ENCODE assay signal across 17 mouse cellular contexts in the genomic region with DNA sequence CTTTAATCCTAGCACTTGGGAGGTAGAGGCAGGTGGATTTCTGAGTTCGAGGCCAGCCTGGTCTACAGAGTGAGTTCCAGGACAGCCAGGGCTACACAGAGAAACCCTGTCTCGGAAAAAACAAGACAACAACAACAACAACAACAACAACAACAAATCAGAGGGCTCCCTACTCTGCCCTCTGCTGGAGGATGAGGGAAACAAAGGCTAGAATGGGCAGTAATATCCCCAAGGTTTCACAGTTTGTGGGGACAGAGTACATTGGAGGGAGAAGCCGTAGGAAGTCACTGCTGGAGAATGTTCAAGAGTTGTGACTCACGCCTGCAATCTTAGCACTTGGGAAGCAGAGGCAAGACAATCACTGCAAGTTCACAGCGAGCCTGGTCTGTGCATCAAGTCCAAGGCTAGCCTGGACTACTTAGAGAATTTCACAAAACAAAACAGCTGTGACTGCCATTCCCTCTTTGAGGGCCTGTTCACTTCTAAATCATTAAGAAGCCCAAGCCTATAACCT. TPM values are rescaled to one million over a fixed set of nuclear protein-coding genes. Genes with fewer than 3 reads are reported as not detected.
DNase-seq lines count a peak whose midpoint lies in the region; ATAC-seq and TF ChIP-seq lines count a peak whose summit lies in the region.
"Had no signal": no experiment of that assay in that cellular context is flagged by ENCODE, and none has a peak within 500 bp of the region (broad histone marks: within the 10 kb centered on the region; RNA-seq: fewer than 3 reads in every experiment).

No protein-coding gene starts in this region.

- no peak overlapping the region for H3K4me3 ChIP-seq in cerebellum, adult 2 months (replicated peaks; ENCODE audit: insufficient read depth, low read depth, low read length)
- no peak overlapping the region for H3K4me3 ChIP-seq in intestine, postnatal 0 days (ENCODE audit: low read depth, low read length)
- no peak overlapping the region for H3K4me3 ChIP-seq in intestine, embryonic 16.5 days (ENCODE audit: low read length)
- no peak overlapping the region for H3K4me3 ChIP-seq in lung, postnatal 0 days (ENCODE audit: low read depth, low read length)
- no peak overlapping the region for H3K4me3 ChIP-seq in stomach, postnatal 0 days (ENCODE audit: low read depth, low read length)
- H3K4me3 ChIP-seq: embryonic facial prominence, embryonic 15.5 days; forebrain, embryonic 15.5 days; heart, embryonic 12.5 days; midbrain, embryonic 12.5 days had no signal

- peaks cover 5% of the 10 kb centered on the region; the same call in 1 of the 2 replicates for H3K36me3 ChIP-seq in intestine, postnatal 0 days (ENCODE audit: control insufficient read depth, insufficient read depth)
- H3K36me3 ChIP-seq in intestine, embryonic 16.5 days (ENCODE audit: control insufficient read depth, insufficient read depth, low read length), result no peaks in the 10 kb centered on the region
- H3K36me3 ChIP-seq in lung, postnatal 0 days (ENCODE audit: insufficient read depth, low read length), result no peaks in the 10 kb centered on the region
- no peaks in the 10 kb centered on the region for H3K36me3 ChIP-seq in stomach, postnatal 0 days (ENCODE audit: control insufficient read depth, insufficient read depth, low read length)
- H3K36me3 ChIP-seq: embryonic facial prominence, embryonic 15.5 days; forebrain, embryonic 15.5 days; midbrain, embryonic 12.5 days had no signal

- TF ChIP-seq CTCF in cerebellum, adult 2 months (IDR thresholded peaks at IDR 0.05; ENCODE audit: borderline replicate concordance, insufficient read depth, low read depth, low read length), result 0 out of 2 replicates have a peak, but pooled peaks have one; percentile 1
- TF ChIP-seq CTCF in intestine, postnatal 0 days (IDR thresholded peaks at IDR 0.05; ENCODE audit: low read depth), result peak; percentile 58
- TF ChIP-seq CTCF in lung, postnatal 0 days (IDR thresholded peaks at IDR 0.05), result peak; percentile 37
- TF ChIP-seq CTCF in stomach, postnatal 0 days (IDR thresholded peaks at IDR 0.05; ENCODE audit: low read depth), result peak; percentile 57

- H3K27me3 ChIP-seq in cerebellum, adult 2 months (ENCODE audit: control insufficient read depth, insufficient read depth, low read length), result no peaks in the 10 kb centered on the region
- no peaks in the 10 kb centered on the region for H3K27me3 ChIP-seq in intestine, postnatal 0 days (replicated peaks; ENCODE audit: control insufficient read depth, insufficient read depth, low read length)
- no peaks in the 10 kb centered on the region for H3K27me3 ChIP-seq in intestine, embryonic 16.5 days (replicated peaks; ENCODE audit: control insufficient read depth, insufficient read depth, low read length)
- H3K27me3 ChIP-seq in lung, postnatal 0 days (replicated peaks; ENCODE audit: insufficient read depth, low read length), result no peaks in the 10 kb centered on the region
- H3K27me3 ChIP-seq in stomach, postnatal 0 days (ENCODE audit: control insufficient read depth, insufficient read depth, low read length), result no peaks in the 10 kb centered on the region
- H3K27me3 ChIP-seq: embryonic facial prominence, embryonic 15.5 days; forebrain, embryonic 15.5 days; heart, embryonic 12.5 days had no signal

- H3K4me1 ChIP-seq in cerebellum, adult 2 months (ENCODE audit: control insufficient read depth, insufficient read depth, low read length), result 0 out of 2 replicates have a peak, but pooled peaks cover 6% of the 10 kb centered on the region
- peaks cover 1% of the 10 kb centered on the region; the same call in 1 of the 2 replicates for H3K4me1 ChIP-seq in intestine, postnatal 0 days (replicated peaks; ENCODE audit: control insufficient read depth, insufficient read depth, low read length)
- H3K4me1 ChIP-seq in intestine, embryonic 16.5 days (ENCODE audit: control insufficient read depth, insufficient read depth, low read length), result no peaks in the 10 kb centered on the region
- H3K4me1 ChIP-seq in lung, postnatal 0 days (ENCODE audit: insufficient read depth, low read depth, low read length), result peaks cover 2% of the 10 kb centered on the region; the same call in 1 of the 2 replicates
- H3K4me1 ChIP-seq in stomach, postnatal 0 days (replicated peaks; ENCODE audit: control insufficient read depth, insufficient read depth), result no peaks in the 10 kb centered on the region; the same call in 1 of the 2 replicates

- no peak overlapping the region for H3K4me2 ChIP-seq in intestine, postnatal 0 days (replicated peaks; ENCODE audit: low read depth)
- no peak overlapping the region for H3K4me2 ChIP-seq in intestine, embryonic 16.5 days (ENCODE audit: low read depth, low read length)
- H3K4me2 ChIP-seq in lung, postnatal 0 days (replicated peaks; ENCODE audit: low read depth, low read length), result no peak overlapping the region
- H3K4me2 ChIP-seq in stomach, postnatal 0 days (replicated peaks; ENCODE audit: low read depth), result no peak overlapping the region
- H3K4me2 ChIP-seq: embryonic facial prominence, embryonic 15.5 days; forebrain, embryonic 15.5 days; heart, embryonic 12.5 days; midbrain, embryonic 12.5 days had no signal

- WGBS in cerebellum, adult 2 months, result 82% methylated on average over 5 of the region's 5 CpGs
- WGBS in intestine, postnatal 0 days, result 72% methylated on average over 5 of the region's 5 CpGs
- WGBS in intestine, embryonic 16.5 days, result 64% methylated on average over 5 of the region's 5 CpGs
- WGBS in lung, postnatal 0 days, result 63% methylated on average over 5 of the region's 5 CpGs
- 63% methylated on average over 5 of the region's 5 CpGs for WGBS in stomach, postnatal 0 days

- TF ChIP-seq POLR2A in cerebellum, adult 2 months (IDR thresholded peaks at IDR 0.05; ENCODE audit: borderline replicate concordance, insufficient read depth, low read length), result no peak

- no peak for DNase-seq in cerebellum, adult 2 months
- DNase-seq in cerebellum, adult 18-20 months, result no peak
- no peak for DNase-seq in lung, postnatal 0 days (ENCODE audit: low spot score)
- no peak for DNase-seq in lung, postnatal 10 days
- DNase-seq in stomach, postnatal 0 days (ENCODE audit: low spot score), result no peak
- DNase-seq in adipocyte (ENCODE audit: low spot score), result no peak
- DNase-seq: gastrocnemius, postnatal 10 days; heart, postnatal 36 days; kidney, postnatal 10 days; lung, postnatal 4 days; thymus, postnatal 4 days had no signal

- ATAC-seq in intestine, postnatal 0 days, result no peak
- ATAC-seq in intestine, embryonic 16.5 days, result no peak
- ATAC-seq in lung, postnatal 0 days, result no peak
- ATAC-seq in stomach, postnatal 0 days (ENCODE audit: low FRiP score, low TSS enrichment), result no peak
- ATAC-seq: forebrain, embryonic 15.5 days had no signal

- TF ChIP-seq EP300 in lung, postnatal 0 days (IDR thresholded peaks at IDR 0.05), result no peak
- no peak for TF ChIP-seq EP300 in stomach, postnatal 0 days (optimal IDR thresholded peaks at IDR 0.05)

- no peak overlapping the region for H3K27ac ChIP-seq in cerebellum, adult 2 months (ENCODE audit: insufficient read depth, low read length)
- no peak overlapping the region for H3K27ac ChIP-seq in intestine, postnatal 0 days (ENCODE audit: low read depth, low read length)
- H3K27ac ChIP-seq in intestine, embryonic 16.5 days (ENCODE audit: low read length), result no peak overlapping the region
- no peak overlapping the region for H3K27ac ChIP-seq in lung, postnatal 0 days (ENCODE audit: low read length)
- no peak overlapping the region for H3K27ac ChIP-seq in stomach, postnatal 0 days (replicated peaks)
- H3K27ac ChIP-seq: embryonic facial prominence, embryonic 15.5 days; forebrain, embryonic 15.5 days; midbrain, embryonic 12.5 days had no signal

- no peaks in the 10 kb centered on the region for H3K9me3 ChIP-seq in intestine, postnatal 0 days (ENCODE audit: control insufficient read depth)
- no peaks in the 10 kb centered on the region for H3K9me3 ChIP-seq in intestine, embryonic 16.5 days (ENCODE audit: control insufficient read depth, low read length)
- H3K9me3 ChIP-seq in lung, postnatal 0 days (ENCODE audit: low read length), result no peaks in the 10 kb centered on the region
- H3K9me3 ChIP-seq in stomach, postnatal 0 days (ENCODE audit: control insufficient read depth, low read length), result no peaks in the 10 kb centered on the region
- H3K9me3 ChIP-seq: embryonic facial prominence, embryonic 15.5 days; forebrain, embryonic 15.5 days; heart, embryonic 12.5 days; midbrain, embryonic 12.5 days had no signal

- no peak overlapping the region for H3K9ac ChIP-seq in intestine, postnatal 0 days (ENCODE audit: low read depth, low read length)
- no peak overlapping the region for H3K9ac ChIP-seq in intestine, embryonic 16.5 days (ENCODE audit: low read depth, low read length)
- no peak overlapping the region for H3K9ac ChIP-seq in lung, postnatal 0 days (replicated peaks; ENCODE audit: low read depth)
- H3K9ac ChIP-seq in stomach, postnatal 0 days (ENCODE audit: low read length), result no peak overlapping the region
- H3K9ac ChIP-seq: embryonic facial prominence, embryonic 15.5 days; forebrain, embryonic 15.5 days; heart, embryonic 12.5 days; midbrain, embryonic 12.5 days had no signal

RNA-seq across cellular contexts. Expression of gene Ttc39a, which starts 5.2 kb away (rescaled TPM):
- 15.9 and 16.3 TPM in 2 replicates for polyA plus RNA-seq in cerebellum, adult 2 months (2012; rRNA removed)
- polyA plus RNA-seq in intestine, postnatal 0 days (2015; fragmentation: Nextera tagmentation; extraction: Ambion mirVana), result 6.3 and 7.5 TPM in 2 replicates
- polyA plus RNA-seq in intestine, embryonic 16.5 days (2015; fragmentation: Nextera tagmentation; extraction: Ambion mirVana), result 18.7 and 19.8 TPM in 2 replicates
- 9.3 and 10.2 TPM in 2 replicates for polyA plus RNA-seq in lung, postnatal 0 days (2015; fragmentation: Nextera tagmentation; extraction: Ambion mirVana)
- polyA plus RNA-seq in stomach, postnatal 0 days (2015; fragmentation: Nextera tagmentation; extraction: Ambion mirVana), result 29.7 and 30.2 TPM in 2 replicates

Comparison
In these comparisons a context has a peak if more than half of its experiments do, and no peak if none do; other contexts are left out.
1. CTCF ChIP-seq: peak in every context shown above with its lines; median percentile 58 in intestine, postnatal 0 days; 57 in stomach, postnatal 0 days; 37 in lung, postnatal 0 days; 1 in cerebellum, adult 2 months.